Comparison of ENCODE assay signal across 8 mouse cellular contexts in genomic region chr4:125116090-125116861, GRCm38 (mm10). TPM values are rescaled to one million over a fixed set of nuclear protein-coding genes. Genes with fewer than 3 reads are reported as not detected.
A peak's percentile ranks its signal among the peaks of the same experiment; 100 is the strongest.
DNase-seq lines count a peak whose midpoint lies in the region; ATAC-seq lines count a peak whose summit lies in the region.

No protein-coding gene starts in this region.

- ATAC-seq in midbrain, embryonic 14.5 days (ENCODE audit: low FRiP score, low TSS enrichment) = no peak
- no peak for ATAC-seq in midbrain, embryonic 11.5 days (ENCODE audit: low FRiP score)
- peak; percentile 45 for ATAC-seq in frontal cortex, adult (ENCODE audit: low TSS enrichment)
- ATAC-seq in limb, embryonic 15.5 days (ENCODE audit: insufficient number of reproducible peaks, low FRiP score, low TSS enrichment, low read depth) = no peak
- no peak for ATAC-seq in activated CD4-positive, CD25-positive, alpha-beta regulatory T cell, adult 4 months

- H3K4me3 ChIP-seq in midbrain, embryonic 14.5 days (replicated peaks; ENCODE audit: low read depth, low read length) = no peak overlapping the region
- no peak overlapping the region for H3K4me3 ChIP-seq in midbrain, embryonic 11.5 days (ENCODE audit: low read depth, low read length)
- H3K4me3 ChIP-seq in limb, embryonic 15.5 days = no peak overlapping the region

- H3K27ac ChIP-seq in midbrain, embryonic 14.5 days (replicated peaks; ENCODE audit: low read depth, low read length) = no peak overlapping the region
- no peak overlapping the region for H3K27ac ChIP-seq in midbrain, embryonic 11.5 days (ENCODE audit: low read depth, low read length)
- peak overlapping the region; percentile 40 for H3K27ac ChIP-seq in limb, embryonic 15.5 days

- no peak overlapping the region for H3K4me2 ChIP-seq in midbrain, embryonic 14.5 days (ENCODE audit: low read length)
- H3K4me2 ChIP-seq in midbrain, embryonic 11.5 days = no peak overlapping the region
- H3K4me2 ChIP-seq in limb, embryonic 15.5 days = no peak overlapping the region

- H3K4me1 ChIP-seq in midbrain, embryonic 14.5 days (ENCODE audit: control insufficient read depth, insufficient read depth, low read length) = no peaks in the 10 kb centered on the region
- 0 out of 2 replicates have a peak, but pooled peaks cover 3% of the 10 kb centered on the region for H3K4me1 ChIP-seq in midbrain, embryonic 11.5 days (ENCODE audit: control insufficient read depth, insufficient read depth, low read length)
- H3K4me1 ChIP-seq in limb, embryonic 15.5 days = peaks cover 26% of the 10 kb centered on the region

- 73% methylated on average over 9 of the region's 9 CpGs for WGBS in midbrain, embryonic 14.5 days
- 77% methylated on average over 9 of the region's 9 CpGs for WGBS in midbrain, embryonic 11.5 days
- 57% methylated on average over 9 of the region's 9 CpGs for WGBS in limb, embryonic 15.5 days

- peak; percentile 57 for DNase-seq in midbrain, embryonic 14.5 days
- no peak for DNase-seq in midbrain, embryonic 11.5 days (ENCODE audit: low spot score, missing footprints)
- DNase-seq in adrenal gland, adult 8-10 months = peak; percentile 86
- DNase-seq in kidney, adult 9 months = peak; percentile 85
- peak; percentile 28 to 71 for DNase-seq in natural killer cell, adult 2 months (ENCODE audit: low spot score in 2 of 2)

- no peaks in the 10 kb centered on the region for H3K27me3 ChIP-seq in midbrain, embryonic 14.5 days (ENCODE audit: control insufficient read depth, insufficient read depth, low read length)
- peaks cover 2% of the 10 kb centered on the region; the same call in 1 of the 2 replicates for H3K27me3 ChIP-seq in midbrain, embryonic 11.5 days (ENCODE audit: control insufficient read depth, insufficient read depth, low read length)
- H3K27me3 ChIP-seq in limb, embryonic 15.5 days = no peaks in the 10 kb centered on the region

- H3K9ac ChIP-seq in midbrain, embryonic 14.5 days (replicated peaks; ENCODE audit: low read length) = no peak overlapping the region
- no peak overlapping the region for H3K9ac ChIP-seq in midbrain, embryonic 11.5 days (ENCODE audit: low read length)
- H3K9ac ChIP-seq in limb, embryonic 15.5 days = no peak overlapping the region

- H3K36me3 ChIP-seq in midbrain, embryonic 14.5 days (ENCODE audit: control insufficient read depth, insufficient read depth, low read length) = peaks cover 9% of the 10 kb centered on the region
- H3K36me3 ChIP-seq in midbrain, embryonic 11.5 days (ENCODE audit: control insufficient read depth, insufficient read depth, low read length) = 0 out of 2 replicates have a peak, but pooled peaks cover 2% of the 10 kb centered on the region
- peaks cover 18% of the 10 kb centered on the region; the same call in 1 of the 2 replicates for H3K36me3 ChIP-seq in limb, embryonic 15.5 days

- no peaks in the 10 kb centered on the region for H3K9me3 ChIP-seq in midbrain, embryonic 14.5 days (ENCODE audit: control insufficient read depth, low read length)
- H3K9me3 ChIP-seq in midbrain, embryonic 11.5 days (ENCODE audit: control insufficient read depth, low read length) = no peaks in the 10 kb centered on the region
- H3K9me3 ChIP-seq in limb, embryonic 15.5 days = no peaks in the 10 kb centered on the region

RNA-seq across cellular contexts. Expression of gene Zc3h12a, which starts 11.4 kb away (rescaled TPM):
- 0.22 and 0.46 TPM in 2 replicates for polyA plus RNA-seq in midbrain, embryonic 14.5 days (2014; fragmentation: Nextera tagmentation; extraction: Ambion mirVana)
- 0.22 and 0.37 TPM in 2 replicates for polyA plus RNA-seq in midbrain, embryonic 11.5 days (2014; fragmentation: Nextera tagmentation; extraction: Ambion mirVana)
- 10 to 100 TPM in 1 of 4 experiments, 1 to 10 TPM in 3; 7.2 to 10.2 (median 8.1) TPM for total RNA-seq in adrenal gland, adult 8-10 months (2022)
- polyA plus RNA-seq in limb, embryonic 15.5 days (2015; fragmentation: Nextera tagmentation; extraction: Ambion mirVana) = 1.8 and 2.1 TPM in 2 replicates
- polyA plus RNA-seq in activated CD4-positive, CD25-positive, alpha-beta regulatory T cell, adult 4 months (2017; shearing (Covaris generic)) = 1 to 10 TPM; 5.0 to 5.9 TPM

RNA-seq across cellular contexts. Expression of gene Meaf6, which starts 31.3 kb away (rescaled TPM):
- 171 and 183 TPM in 2 replicates for polyA plus RNA-seq in midbrain, embryonic 14.5 days (2014; fragmentation: Nextera tagmentation; extraction: Ambion mirVana)
- polyA plus RNA-seq in midbrain, embryonic 11.5 days (2014; fragmentation: Nextera tagmentation; extraction: Ambion mirVana) = 126 and 128 TPM in 2 replicates
- total RNA-seq in adrenal gland, adult 8-10 months (2022) = 10 to 100 TPM; 24.8 to 35.4 (median 32.6) TPM
- 48.6 and 49.3 TPM in 2 replicates for polyA plus RNA-seq in limb, embryonic 15.5 days (2015; fragmentation: Nextera tagmentation; extraction: Ambion mirVana)
- 10 to 100 TPM; 62.6 to 68.1 TPM for polyA plus RNA-seq in activated CD4-positive, CD25-positive, alpha-beta regulatory T cell, adult 4 months (2017; shearing (Covaris generic))

RNA-seq across cellular contexts. Expression of gene Snip1, which starts 49.8 kb away (rescaled TPM):
- 27.7 and 31.2 TPM in 2 replicates for polyA plus RNA-seq in midbrain, embryonic 14.5 days (2014; fragmentation: Nextera tagmentation; extraction: Ambion mirVana)
- polyA plus RNA-seq in midbrain, embryonic 11.5 days (2014; fragmentation: Nextera tagmentation; extraction: Ambion mirVana) = 38.0 and 41.0 TPM in 2 replicates
- 10 to 100 TPM; 17.2 to 20.1 (median 19.5) TPM for total RNA-seq in adrenal gland, adult 8-10 months (2022)
- polyA plus RNA-seq in limb, embryonic 15.5 days (2015; fragmentation: Nextera tagmentation; extraction: Ambion mirVana) = 30.5 and 31.0 TPM in 2 replicates
- 10 to 100 TPM in 1 of 2 experiments, 1 to 10 TPM in 1; 8.2 to 10.6 TPM for polyA plus RNA-seq in activated CD4-positive, CD25-positive, alpha-beta regulatory T cell, adult 4 months (2017; shearing (Covaris generic))

RNA-seq across cellular contexts. Expression of gene Dnali1, which starts 50.8 kb away (rescaled TPM):
- polyA plus RNA-seq in midbrain, embryonic 14.5 days (2014; fragmentation: Nextera tagmentation; extraction: Ambion mirVana) = 0.92 and 1.0 TPM in 2 replicates
- polyA plus RNA-seq in midbrain, embryonic 11.5 days (2014; fragmentation: Nextera tagmentation; extraction: Ambion mirVana) = 0.23 and 0.42 TPM in 2 replicates
- total RNA-seq in adrenal gland, adult 8-10 months (2022) = under 1 TPM in 2 of 4 experiments, not detected in 2; 0.13 to 0.14 TPM
- 0.13 TPM in 1 of 2 replicates, not detected in the other for polyA plus RNA-seq in limb, embryonic 15.5 days (2015; fragmentation: Nextera tagmentation; extraction: Ambion mirVana)
- not detected for polyA plus RNA-seq in activated CD4-positive, CD25-positive, alpha-beta regulatory T cell, adult 4 months (2017; shearing (Covaris generic))
